Mouse (Mus musculus): Measurements from ENCODE around the gene Map3k4. TPM values are rescaled to one million over a fixed set of nuclear protein-coding genes. Genes with fewer than 3 reads are reported as not detected.

The Map3k4 gene
- polyA plus RNA-seq, 1 experiment from 2014 or later, result 28.4 TPM

DNA sequence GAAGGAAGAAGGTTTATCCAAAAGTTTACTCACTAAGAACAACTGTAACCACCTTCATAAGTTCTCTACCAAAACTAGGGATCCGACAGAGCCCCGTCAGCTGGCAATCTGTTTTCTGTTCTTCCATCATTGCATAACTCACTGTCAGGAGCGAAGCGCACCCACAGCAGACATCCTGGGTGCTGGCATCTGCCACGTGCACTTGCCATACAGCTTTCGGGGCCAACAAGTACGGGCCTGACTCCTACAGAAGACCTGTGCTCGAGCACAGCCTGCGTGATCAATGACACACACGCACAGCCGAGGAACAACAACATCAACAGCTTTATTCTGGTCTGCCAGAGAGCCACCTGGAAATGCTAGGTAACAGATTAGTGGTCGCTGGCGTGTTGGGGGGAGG, 2.3 kb downstream of the Map3k4 start:
- H3K4me1 ChIP-seq (replicated peaks; ENCODE audit: control insufficient read depth, insufficient read depth, low read length), result peaks cover 17% of the 10 kb centered on the region
- no peak for DNase-seq (ENCODE audit: low spot score)
- H3K4me3 ChIP-seq (ENCODE audit: low read depth, low read length), result no peak overlapping the region
- no peak for ATAC-seq (replicated peaks; ENCODE audit: low FRiP score)
- 91% methylated on average over 13 of the region's 13 CpGs for WGBS
- no peak overlapping the region for H3K4me2 ChIP-seq
- no peaks in the 10 kb centered on the region for H3K27me3 ChIP-seq (replicated peaks; ENCODE audit: control insufficient read depth, insufficient read depth, low read length)
- H3K36me3 ChIP-seq (ENCODE audit: control insufficient read depth, insufficient read depth, low read length), result no peaks in the 10 kb centered on the region
- no peak overlapping the region for H3K9ac ChIP-seq (ENCODE audit: low read depth, low read length)
- no peaks in the 10 kb centered on the region for H3K9me3 ChIP-seq (ENCODE audit: control insufficient read depth, low read length)
- H3K27ac ChIP-seq (ENCODE audit: low read depth, low read length), result no peak overlapping the region

DNA sequence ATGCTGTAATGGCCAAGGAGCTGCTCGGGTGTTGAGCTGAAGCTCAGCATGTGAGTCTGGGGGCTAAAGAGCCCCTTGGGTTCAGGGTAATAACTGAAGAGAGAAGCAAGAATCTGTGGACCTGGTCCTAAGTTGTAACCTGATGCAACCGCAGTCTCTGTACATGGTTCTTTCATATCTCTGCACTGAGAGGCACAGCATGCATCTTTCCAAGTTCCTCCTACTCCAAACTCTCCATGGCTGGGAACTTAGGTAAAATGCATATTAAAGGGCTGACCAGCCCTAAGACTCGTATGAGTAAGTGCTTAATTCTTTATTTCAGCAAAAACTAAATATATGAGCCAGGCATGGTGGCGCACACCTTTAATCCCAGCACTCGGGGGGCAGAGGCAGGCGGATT, 6.3 kb downstream of the Map3k4 start:
- Histone ChIP-seq H3K9ac (ENCODE audit: low read depth, low read length) (no peak overlapping the region), H3K27me3 (replicated peaks; ENCODE audit: control insufficient read depth, insufficient read depth, low read length) (no peaks in the 10 kb centered on the region), H3K4me2 (no peak overlapping the region), H3K9me3 (ENCODE audit: control insufficient read depth, low read length) (no peaks in the 10 kb centered on the region), H3K4me1 (replicated peaks; ENCODE audit: control insufficient read depth, insufficient read depth, low read length) (peaks cover 29% of the 10 kb centered on the region), H3K4me3 (ENCODE audit: low read depth, low read length) (no peak overlapping the region), H3K27ac (ENCODE audit: low read depth, low read length) (no peak overlapping the region), H3K36me3 (ENCODE audit: control insufficient read depth, insufficient read depth, low read length) (no peaks in the 10 kb centered on the region)
- DNase-seq (ENCODE audit: low spot score) (no peak), ATAC-seq (replicated peaks; ENCODE audit: low FRiP score) (no peak)
- 88% methylated on average over 6 of the region's 6 CpGs for WGBS

DNA sequence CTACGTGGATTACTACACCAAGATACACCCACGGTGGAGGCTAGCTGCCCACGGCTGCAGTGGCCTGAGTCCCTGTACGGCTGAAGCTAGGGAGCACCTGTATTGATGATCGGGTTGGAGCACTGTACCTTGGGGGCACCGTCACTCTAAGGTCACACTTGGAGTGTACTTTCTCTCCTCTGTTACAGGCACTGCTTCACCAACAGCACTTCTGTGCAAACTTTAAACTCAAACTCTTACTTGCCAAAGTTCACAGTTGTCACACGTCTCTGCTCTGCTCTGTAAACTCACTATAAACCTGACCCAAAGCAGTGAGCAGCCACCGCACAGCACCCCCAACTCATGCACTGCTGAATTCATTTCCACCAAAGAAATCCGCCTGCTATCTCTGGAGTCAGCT, 9.1 kb downstream of the Map3k4 start:
- H3K36me3 ChIP-seq (ENCODE audit: control insufficient read depth, insufficient read depth, low read length), result no peaks in the 10 kb centered on the region
- no peaks in the 10 kb centered on the region for H3K9me3 ChIP-seq (ENCODE audit: control insufficient read depth, low read length)
- DNase-seq (ENCODE audit: low spot score) (no peak), ATAC-seq (replicated peaks; ENCODE audit: low FRiP score) (no peak)
- no peaks in the 10 kb centered on the region for H3K27me3 ChIP-seq (replicated peaks; ENCODE audit: control insufficient read depth, insufficient read depth, low read length)
- H3K4me3 ChIP-seq (ENCODE audit: low read depth, low read length), result no peak overlapping the region
- no peak overlapping the region for H3K27ac ChIP-seq (ENCODE audit: low read depth, low read length)
- H3K4me2 ChIP-seq, result no peak overlapping the region
- no peak overlapping the region for H3K9ac ChIP-seq (ENCODE audit: low read depth, low read length)
- peaks cover 18% of the 10 kb centered on the region; the same call in 1 of the 2 replicates for H3K4me1 ChIP-seq (replicated peaks; ENCODE audit: control insufficient read depth, insufficient read depth, low read length)
- WGBS, result 83% methylated on average over 9 of the region's 9 CpGs

DNA sequence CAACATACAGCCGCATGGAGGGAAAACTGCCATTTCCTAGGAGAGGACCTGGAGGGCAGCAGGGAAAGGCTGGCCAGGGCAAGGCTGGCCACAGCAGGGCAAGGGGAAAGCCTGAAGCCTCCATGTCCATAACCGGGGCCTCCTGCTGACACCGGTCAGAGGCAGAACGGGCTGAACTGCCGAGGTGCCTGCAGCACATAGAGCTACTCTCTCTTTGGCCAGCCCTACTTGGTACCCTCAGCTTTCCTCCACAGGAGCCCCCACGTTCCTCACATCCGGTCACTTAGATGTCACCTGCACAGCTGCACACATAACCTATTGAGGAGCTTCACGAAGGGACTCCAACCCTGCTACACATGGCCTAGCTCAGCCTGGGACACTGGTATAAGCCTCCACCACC, 9.5 kb downstream of the Map3k4 start:
- Histone ChIP-seq H3K9ac (ENCODE audit: low read depth, low read length) (no peak overlapping the region), H3K9me3 (ENCODE audit: control insufficient read depth, low read length) (no peaks in the 10 kb centered on the region), H3K27ac (ENCODE audit: low read depth, low read length) (no peak overlapping the region), H3K27me3 (replicated peaks; ENCODE audit: control insufficient read depth, insufficient read depth, low read length) (no peaks in the 10 kb centered on the region), H3K4me2 (no peak overlapping the region), H3K36me3 (ENCODE audit: control insufficient read depth, insufficient read depth, low read length) (no peaks in the 10 kb centered on the region), H3K4me3 (ENCODE audit: low read depth, low read length) (no peak overlapping the region), H3K4me1 (replicated peaks; ENCODE audit: control insufficient read depth, insufficient read depth, low read length) (peaks cover 15% of the 10 kb centered on the region; the same call in 1 of the 2 replicates)
- WGBS, result 93% methylated on average over 8 of the region's 8 CpGs
- ATAC-seq (replicated peaks; ENCODE audit: low FRiP score) (0 out of 2 replicates have a peak, but pooled peaks have one; percentile 11), DNase-seq (ENCODE audit: low spot score) (no peak)

DNA sequence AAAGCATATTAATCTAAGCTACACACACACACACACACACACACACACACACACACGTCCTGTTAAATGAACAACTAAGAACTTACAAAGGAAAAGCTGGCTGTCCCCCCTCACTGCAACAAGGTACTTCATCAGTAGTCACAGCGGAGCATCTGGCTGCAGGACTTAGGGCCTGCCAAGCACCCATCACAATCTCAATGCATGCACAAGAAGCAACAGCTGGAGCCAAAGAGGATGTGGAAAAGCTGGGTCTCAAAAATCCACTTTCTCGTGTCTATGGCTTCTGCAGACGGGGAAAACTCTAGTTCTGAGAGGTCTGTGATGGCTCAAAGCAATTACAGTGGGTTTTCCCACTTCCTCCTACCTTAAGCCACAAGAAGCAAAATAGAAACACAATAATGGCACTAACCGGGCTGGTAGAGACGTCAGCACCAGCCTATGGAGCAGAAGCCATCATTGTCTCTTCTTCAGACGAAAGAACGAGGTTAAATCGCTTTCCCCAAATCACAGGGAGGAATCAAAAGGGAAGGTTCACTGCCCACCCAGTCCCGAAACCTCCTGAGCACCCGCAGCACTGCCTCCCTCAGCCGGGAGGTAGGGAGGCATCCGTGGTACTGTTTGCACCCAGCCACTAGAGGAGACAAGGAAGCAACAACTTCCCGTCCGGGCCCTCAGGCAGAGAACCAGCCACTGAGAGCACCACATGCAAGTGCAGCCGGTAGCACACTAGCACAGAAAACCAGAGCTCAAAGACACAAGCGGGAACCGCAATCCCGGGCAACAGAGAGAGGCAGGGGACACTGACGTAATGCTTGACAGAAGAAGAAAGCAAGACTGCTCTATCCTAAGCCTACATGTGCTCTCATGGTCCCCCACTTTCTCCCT, 11.1 kb downstream of the Map3k4 start:
- H3K4me3 ChIP-seq (ENCODE audit: low read depth, low read length), result no peak overlapping the region
- H3K4me2 ChIP-seq, result no peak overlapping the region
- peaks cover 15% of the 10 kb centered on the region; the same call in 1 of the 2 replicates for H3K4me1 ChIP-seq (replicated peaks; ENCODE audit: control insufficient read depth, insufficient read depth, low read length)
- H3K9ac ChIP-seq (ENCODE audit: low read depth, low read length), result no peak overlapping the region
- no peak overlapping the region for H3K27ac ChIP-seq (ENCODE audit: low read depth, low read length)
- H3K9me3 ChIP-seq (ENCODE audit: control insufficient read depth, low read length), result no peaks in the 10 kb centered on the region
- WGBS, result 60% methylated on average over 20 of the region's 20 CpGs
- ATAC-seq (replicated peaks; ENCODE audit: low FRiP score) (no peak), DNase-seq (ENCODE audit: low spot score) (no peak)
- H3K36me3 ChIP-seq (ENCODE audit: control insufficient read depth, insufficient read depth, low read length), result no peaks in the 10 kb centered on the region
- H3K27me3 ChIP-seq (replicated peaks; ENCODE audit: control insufficient read depth, insufficient read depth, low read length), result no peaks in the 10 kb centered on the region

DNA sequence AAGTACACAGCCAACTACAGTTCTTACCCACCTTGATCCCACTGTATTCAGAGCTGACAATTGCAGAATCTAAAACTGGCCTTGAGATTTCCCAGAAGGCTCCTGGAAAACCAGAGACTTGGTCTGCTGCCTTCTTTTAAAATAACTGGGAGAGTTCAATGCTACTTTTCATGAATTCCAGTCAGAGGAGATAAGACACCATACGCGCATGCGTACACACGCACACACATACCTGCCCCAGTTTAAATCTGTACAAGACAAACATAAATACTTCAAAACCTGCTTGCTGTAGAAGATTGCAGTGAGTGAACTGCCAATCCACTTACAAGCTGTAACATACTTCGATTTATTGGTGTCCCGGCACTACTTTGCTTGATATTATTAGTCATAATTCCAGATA, 13.9 kb downstream of the Map3k4 start:
- H3K27me3 ChIP-seq (replicated peaks; ENCODE audit: control insufficient read depth, insufficient read depth, low read length), result no peaks in the 10 kb centered on the region
- no peak overlapping the region for H3K4me3 ChIP-seq (ENCODE audit: low read depth, low read length)
- H3K36me3 ChIP-seq (ENCODE audit: control insufficient read depth, insufficient read depth, low read length), result no peaks in the 10 kb centered on the region
- no peak overlapping the region for H3K9ac ChIP-seq (ENCODE audit: low read depth, low read length)
- H3K4me1 ChIP-seq (replicated peaks; ENCODE audit: control insufficient read depth, insufficient read depth, low read length), result peaks cover 12% of the 10 kb centered on the region; the same call in 1 of the 2 replicates
- no peak for DNase-seq (ENCODE audit: low spot score)
- 92% methylated on average over 6 of the region's 6 CpGs for WGBS
- no peak overlapping the region for H3K27ac ChIP-seq (ENCODE audit: low read depth, low read length)
- no peak overlapping the region for H3K4me2 ChIP-seq
- ATAC-seq (replicated peaks; ENCODE audit: low FRiP score), result no peak
- H3K9me3 ChIP-seq (ENCODE audit: control insufficient read depth, low read length), result no peaks in the 10 kb centered on the region

DNA sequence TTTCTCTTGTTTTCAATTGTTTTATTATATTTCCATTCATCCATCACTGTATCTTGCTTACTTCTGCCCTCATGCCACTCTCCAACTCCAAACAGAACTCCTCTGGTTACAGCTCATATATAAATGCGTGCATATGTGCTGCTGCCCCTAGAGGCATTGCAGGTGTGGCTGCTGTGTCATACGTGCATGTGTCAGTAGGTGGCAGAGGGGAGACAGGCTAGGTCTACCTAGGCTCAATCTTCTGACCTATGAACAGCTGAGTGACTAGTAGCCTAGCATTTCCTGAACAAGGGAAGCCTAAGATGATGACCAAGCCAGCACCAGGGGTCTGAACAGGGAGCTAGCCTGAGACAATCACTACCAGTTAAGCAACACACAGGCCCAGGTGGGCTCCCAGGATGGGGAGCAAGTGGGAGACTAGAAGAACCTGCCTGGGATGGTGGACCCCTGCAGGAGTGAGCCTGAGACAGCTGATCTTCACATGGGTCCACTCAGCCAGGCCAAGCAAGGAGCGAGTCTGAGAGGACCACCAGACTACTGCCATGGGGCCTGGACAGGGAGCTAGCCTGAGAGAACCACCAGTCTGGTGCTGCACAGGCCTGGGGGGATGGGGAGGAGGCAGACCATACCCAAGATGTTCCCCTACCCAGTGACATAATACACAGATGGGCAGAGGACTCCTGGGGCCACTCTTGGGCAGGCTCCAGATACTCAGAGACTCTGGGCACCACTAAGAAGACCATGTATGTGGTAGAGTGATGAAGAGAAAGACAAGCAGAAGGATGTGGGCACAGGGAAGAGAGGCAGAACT, 17.5 kb downstream of the Map3k4 start:
- no peak for DNase-seq (ENCODE audit: low spot score)
- WGBS, result 50% methylated on average over 3 of the region's 3 CpGs
- Histone ChIP-seq H3K27ac (ENCODE audit: low read depth, low read length) (no peak overlapping the region), H3K9me3 (ENCODE audit: control insufficient read depth, low read length) (no peaks in the 10 kb centered on the region), H3K4me3 (ENCODE audit: low read depth, low read length) (no peak overlapping the region), H3K4me1 (replicated peaks; ENCODE audit: control insufficient read depth, insufficient read depth, low read length) (peaks cover 4% of the 10 kb centered on the region), H3K27me3 (replicated peaks; ENCODE audit: control insufficient read depth, insufficient read depth, low read length) (no peaks in the 10 kb centered on the region), H3K36me3 (ENCODE audit: control insufficient read depth, insufficient read depth, low read length) (no peaks in the 10 kb centered on the region), H3K4me2 (no peak overlapping the region), H3K9ac (ENCODE audit: low read depth, low read length) (no peak overlapping the region)
- peak; percentile 72 for ATAC-seq (replicated peaks; ENCODE audit: low FRiP score)

DNA sequence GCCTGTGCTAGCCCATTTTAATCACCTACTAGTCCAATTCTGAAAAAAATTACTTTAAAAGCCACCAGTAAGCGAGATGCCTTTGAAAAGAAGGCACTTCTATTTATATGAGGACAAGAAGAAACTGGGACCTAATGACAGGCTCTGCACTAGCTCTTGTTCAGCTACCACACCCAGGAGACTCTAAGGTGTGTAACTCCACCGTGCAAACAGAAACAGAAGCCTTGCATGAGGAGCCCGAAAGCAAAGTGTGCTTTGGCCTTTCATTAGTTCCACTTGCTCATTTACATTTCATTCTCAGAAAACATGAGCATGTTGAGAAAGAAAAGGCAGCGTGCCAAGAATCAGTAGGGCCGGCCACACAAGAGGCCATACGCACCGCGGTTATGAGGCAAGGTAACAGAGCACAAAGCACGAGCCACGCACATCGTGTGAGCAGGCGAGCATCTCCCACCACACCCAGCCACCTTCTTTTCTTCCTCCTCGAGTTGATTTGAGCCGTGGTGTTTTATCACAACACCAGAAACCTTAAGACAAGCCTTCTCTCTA, 18.4 kb downstream of the Map3k4 start:
- H3K9me3 ChIP-seq (ENCODE audit: control insufficient read depth, low read length), result no peaks in the 10 kb centered on the region
- H3K27me3 ChIP-seq (replicated peaks; ENCODE audit: control insufficient read depth, insufficient read depth, low read length), result no peaks in the 10 kb centered on the region
- H3K36me3 ChIP-seq (ENCODE audit: control insufficient read depth, insufficient read depth, low read length), result no peaks in the 10 kb centered on the region
- H3K4me2 ChIP-seq, result no peak overlapping the region
- no peak overlapping the region for H3K9ac ChIP-seq (ENCODE audit: low read depth, low read length)
- H3K27ac ChIP-seq (ENCODE audit: low read depth, low read length), result no peak overlapping the region
- peaks cover 4% of the 10 kb centered on the region for H3K4me1 ChIP-seq (replicated peaks; ENCODE audit: control insufficient read depth, insufficient read depth, low read length)
- ATAC-seq (replicated peaks; ENCODE audit: low FRiP score), result no peak
- DNase-seq (ENCODE audit: low spot score), result no peak
- 86% methylated on average over 14 of the region's 14 CpGs for WGBS
- no peak overlapping the region for H3K4me3 ChIP-seq (ENCODE audit: low read depth, low read length)
